In the genomic region with DNA sequence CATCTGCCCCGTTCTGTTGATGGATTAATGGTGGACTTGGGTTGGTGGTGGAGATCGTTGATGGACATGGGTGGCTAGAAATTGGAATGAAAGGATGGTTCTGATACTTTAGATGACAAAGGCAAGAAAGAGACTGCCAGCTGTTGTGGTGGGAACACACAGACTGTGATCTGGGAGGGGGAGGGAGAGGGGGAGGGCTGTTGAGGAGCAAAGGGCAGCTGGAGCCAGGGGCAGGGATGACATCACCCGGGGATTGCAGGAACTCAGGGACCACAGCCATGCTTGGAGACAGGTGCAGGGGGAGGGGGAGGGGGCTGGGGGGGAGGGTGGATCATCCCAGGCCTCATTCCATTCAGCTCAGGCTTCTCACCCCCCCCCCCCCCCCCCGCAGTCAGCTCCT, we compare ENCODE assay signal across 26 mouse cellular contexts. TPM values are rescaled to one million over a fixed set of nuclear protein-coding genes. Genes with fewer than 3 reads are reported as not detected.
"Had no signal": no experiment of that assay in that cellular context is flagged by ENCODE, and none has a peak within 500 bp of the region (broad histone marks: within the 10 kb centered on the region; RNA-seq: fewer than 3 reads in every experiment).

No protein-coding gene starts in this region.

- DNase-seq: kidney, adult 2 months; kidney, postnatal 10 days; kidney, postnatal 36 days; layer of hippocampus, adult 9-11 months; liver; lung, adult 18-20 months; lung, postnatal 10 days; lung, postnatal 36 days; right cerebral cortex, adult 18-20 months; right cerebral cortex, postnatal 14 days; right cerebral cortex, postnatal 4 days; spleen, adult 18-20 months; thymus, postnatal 25 days had no signal

- H3K36me3 ChIP-seq: limb, embryonic 10.5 days; limb, embryonic 13.5 days; lung, embryonic 15.5 days; midbrain, embryonic 10.5 days; midbrain, embryonic 13.5 days; neural tube, embryonic 12.5 days; neural tube, embryonic 15.5 days; stomach, embryonic 15.5 days had no signal

- H3K4me2 ChIP-seq: liver, embryonic 12.5 days; liver, embryonic 15.5 days; lung, embryonic 15.5 days; midbrain, embryonic 13.5 days; neural tube, embryonic 12.5 days; neural tube, embryonic 15.5 days; stomach, embryonic 15.5 days had no signal

- H3K9ac ChIP-seq: limb, embryonic 13.5 days; liver, embryonic 12.5 days; liver, embryonic 15.5 days; lung, embryonic 15.5 days; midbrain, embryonic 13.5 days; neural tube, embryonic 12.5 days; neural tube, embryonic 15.5 days; stomach, embryonic 15.5 days had no signal

- H3K27me3 ChIP-seq: lung, embryonic 15.5 days; neural tube, embryonic 12.5 days; neural tube, embryonic 15.5 days had no signal

- H3K9me3 ChIP-seq: limb, embryonic 10.5 days; limb, embryonic 13.5 days; liver, embryonic 12.5 days; liver, embryonic 15.5 days; lung, embryonic 15.5 days; megakaryocyte, embryonic 14.5 days; midbrain, embryonic 10.5 days; midbrain, embryonic 13.5 days; neural tube, embryonic 12.5 days; neural tube, embryonic 15.5 days; stomach, embryonic 15.5 days had no signal

- H3K4me3 ChIP-seq: limb, embryonic 13.5 days; liver, embryonic 12.5 days; liver, embryonic 15.5 days; lung, embryonic 15.5 days; megakaryocyte, embryonic 14.5 days; midbrain, embryonic 13.5 days; neural tube, embryonic 12.5 days; neural tube, embryonic 15.5 days; stomach, embryonic 15.5 days had no signal

- H3K27ac ChIP-seq: limb, embryonic 10.5 days; limb, embryonic 13.5 days; liver, embryonic 12.5 days; liver, embryonic 15.5 days; lung, embryonic 15.5 days; midbrain, embryonic 10.5 days; midbrain, embryonic 13.5 days; neural tube, embryonic 12.5 days; neural tube, embryonic 15.5 days; stomach, embryonic 15.5 days had no signal

- ATAC-seq: liver, embryonic 12.5 days; midbrain, embryonic 13.5 days had no signal

RNA-seq across cellular contexts. Expression of gene Ccdc87, which starts 37.1 kb away (rescaled TPM):
- polyA plus RNA-seq: kidney, embryonic 14.5 days; limb, embryonic 10.5 days; limb, embryonic 13.5 days; liver, embryonic 12.5 days; liver, embryonic 15.5 days; stomach, embryonic 15.5 days; thymus, postnatal 0 days had no signal
